Mouse (Mus musculus) embryonic fibroblast, embryonic 13.5 days (primary cell): ENCODE measurements around the gene Gab1.

Source experiments
- CTCF ChIP-seq: IDR thresholded peaks from 2 replicates; pipeline ENCODE4 v1.5.1; 2011; ENCODE audit warnings: mild to moderate bottlenecking, control low read depth, low read length, moderate library complexity, borderline replicate concordance; ENCODE audit not compliant: insufficient read depth
- POLR2A ChIP-seq: IDR thresholded peaks from 2 replicates; pipeline ENCODE4 v1.6.1; 2011; ENCODE audit warnings: low read depth, mild to moderate bottlenecking, control low read depth, low read length, moderate library complexity

GRCm38 (mm10) chr8:80869881-80870328 is 10.4 kb downstream of the Gab1 start:
- TF ChIP-seq POLR2A (no peak), CTCF (no peak)
